Mouse (Mus musculus) MEL (cell line): ENCODE measurements around the gene Dgcr2. TPM values are rescaled to one million over a fixed set of nuclear protein-coding genes. Genes with fewer than 3 reads are reported as not detected.

ENCODE experiments used
- DNase-seq: peaks from one replicate; pipeline ENCODE4 v3.0.0; 2011; ENCODE audit warnings: low read depth, low spot score
- H3K27ac ChIP-seq: 2 replicates; pipeline ENCODE4 v1.5.1; 2012; ENCODE audit warnings: low read depth, mild to moderate bottlenecking, control low read depth, low read length, moderate library complexity; ENCODE audit not compliant: control insufficient read depth
- H3K27me3 ChIP-seq, 2 experiments: fragments of 150-350 bp in 1 of 2; sonication (generic) in 1 of 2; 2 replicates each; pipeline ENCODE4 v1.6.1; 2012; ENCODE audit warnings: low read length in 2 of 2, mild to moderate bottlenecking in 2 of 2, improper control_type of control experiment in 1 of 2, moderate library complexity in 1 of 2; ENCODE audit not compliant: insufficient read depth in 2 of 2, control insufficient read depth in 1 of 2
- H3K36me3 ChIP-seq, 2 experiments: 2 replicates each; pipeline ENCODE4 v1.6.1; 2012 to 2014; ENCODE audit warnings: low read length in 2 of 2, improper control_type of control experiment in 1 of 2, inconsistent platforms in 1 of 2, mild to moderate bottlenecking in 1 of 2; ENCODE audit not compliant: insufficient read depth in 2 of 2, control insufficient read depth in 1 of 2
- H3K4me1 ChIP-seq, 2 experiments: fragments of 150-350 bp in 1 of 2; sonication (generic) in 1 of 2; 2 replicates each; pipeline ENCODE4 v1.6.1; 2012; ENCODE audit warnings: low read length in 2 of 2, improper control_type of control experiment in 1 of 2, mild to moderate bottlenecking in 1 of 2; ENCODE audit not compliant: insufficient read depth in 2 of 2, control insufficient read depth in 1 of 2
- H3K4me3 ChIP-seq, 2 experiments: fragments of 150-350 bp in 1 of 2; sonication (generic) in 1 of 2; 2 replicates each; pipeline ENCODE4 v1.5.1; 2012; ENCODE audit warnings: low read depth in 2 of 2, low read length in 2 of 2, mild to moderate bottlenecking in 2 of 2, moderate library complexity in 2 of 2, control low read depth in 1 of 2, improper control_type of control experiment in 1 of 2; ENCODE audit not compliant: control insufficient read depth in 1 of 2, insufficient read depth in 1 of 2
- H3K79me2 ChIP-seq: 2 replicates; pipeline ENCODE4 v1.6.1; 2012; ENCODE audit warnings: mild to moderate bottlenecking, low read length, moderate library complexity; ENCODE audit not compliant: control insufficient read depth, poor library complexity, insufficient read depth
- H3K9ac ChIP-seq: 2 replicates; pipeline ENCODE4 v1.6.1; 2012; ENCODE audit warnings: low read depth, mild to moderate bottlenecking, control low read depth, low read length, moderate library complexity; ENCODE audit not compliant: control insufficient read depth, poor library complexity, severe bottlenecking
- H3K9me3 ChIP-seq: fragments of 150-350 bp; sonication (generic); replicated peaks from 2 replicates; pipeline ENCODE4 v1.6.1; 2012; ENCODE audit warnings: mild to moderate bottlenecking, low read length, improper control_type of control experiment, moderate library complexity; ENCODE audit not compliant: insufficient read depth
- BHLHE40 ChIP-seq: IDR thresholded peaks from 2 replicates; pipeline ENCODE4 v1.6.1; 2012; ENCODE audit warnings: low read depth, mild to moderate bottlenecking, inconsistent platforms, low read length, improper control_type of control experiment, borderline replicate concordance
- CHD1 ChIP-seq: IDR thresholded peaks from 2 replicates; pipeline ENCODE4 v1.6.1; 2012; ENCODE audit warnings: low read depth, mild to moderate bottlenecking, inconsistent platforms, low read length, improper control_type of control experiment
- CHD2 ChIP-seq: IDR thresholded peaks from 2 replicates; pipeline ENCODE4 v1.6.1; 2011; ENCODE audit warnings: low read length, improper control_type of control experiment
- CTCF ChIP-seq, 3 experiments: IDR thresholded peaks in 2 of 3; conservative IDR thresholded peaks in 1 of 3; 2 replicates each; pipeline ENCODE4 v1.5.1; 2011 to 2012; ENCODE audit warnings: low read length in 3 of 3, low read depth in 2 of 3, mild to moderate bottlenecking in 2 of 3, improper control_type of control experiment in 1 of 3, inconsistent platforms in 1 of 3, mixed read lengths in 1 of 3, moderate library complexity in 1 of 3; ENCODE audit not compliant: control insufficient read depth in 1 of 3, insufficient read depth in 1 of 3, poor library complexity in 1 of 3, severe bottlenecking in 1 of 3
- E2F4 ChIP-seq: IDR thresholded peaks from 2 replicates; pipeline ENCODE4 v1.6.1; 2011; ENCODE audit warnings: low read depth, low read length, improper control_type of control experiment, borderline replicate concordance
- ELF1 ChIP-seq: IDR thresholded peaks from 2 replicates; pipeline ENCODE4 v1.6.1; 2014; ENCODE audit warnings: low read depth, mild to moderate bottlenecking, inconsistent platforms, low read length, improper control_type of control experiment, moderate library complexity
- EP300 ChIP-seq, 2 experiments: IDR thresholded peaks; 2 replicates each; pipeline ENCODE4 v1.6.1; 2011; ENCODE audit warnings: improper control_type of control experiment in 2 of 2, low read length in 2 of 2, low read depth in 1 of 2, mild to moderate bottlenecking in 1 of 2
- ETS1 ChIP-seq: IDR thresholded peaks from 2 replicates; pipeline ENCODE4 v1.6.1; 2012; ENCODE audit warnings: low read depth, mild to moderate bottlenecking, inconsistent platforms, low read length, improper control_type of control experiment, moderate library complexity
- HCFC1 ChIP-seq: IDR thresholded peaks from 2 replicates; pipeline ENCODE4 v1.6.1; 2012; ENCODE audit warnings: low read depth, mild to moderate bottlenecking, inconsistent platforms, low read length, improper control_type of control experiment, moderate library complexity
- KAT2A ChIP-seq: conservative IDR thresholded peaks from 2 replicates; pipeline ENCODE4 v1.6.1; 2012; ENCODE audit warnings: low read depth, low read length, improper control_type of control experiment, inconsistent platforms
- MAFK ChIP-seq: IDR thresholded peaks from 2 replicates; pipeline ENCODE4 v1.6.1; 2011; ENCODE audit warnings: low read depth, mild to moderate bottlenecking, low read length, improper control_type of control experiment, borderline replicate concordance
- MAX ChIP-seq: IDR thresholded peaks from 2 replicates; pipeline ENCODE4 v1.6.1; 2011; ENCODE audit warnings: low read length, improper control_type of control experiment
- MAZ ChIP-seq: IDR thresholded peaks from 2 replicates; pipeline ENCODE4 v1.6.1; 2012; ENCODE audit warnings: low read depth, mild to moderate bottlenecking, inconsistent platforms, low read length, improper control_type of control experiment
- MEF2A ChIP-seq: IDR thresholded peaks from 2 replicates; pipeline ENCODE4 v1.6.1; 2014; ENCODE audit warnings: low read depth, mild to moderate bottlenecking, inconsistent platforms, low read length, improper control_type of control experiment; ENCODE audit not compliant: poor library complexity, insufficient replicate concordance, severe bottlenecking; ENCODE audit errors: extremely low read depth
- MXI1 ChIP-seq: IDR thresholded peaks from 2 replicates; pipeline ENCODE4 v1.6.1; 2011; ENCODE audit warnings: mild to moderate bottlenecking, low read depth, low read length, improper control_type of control experiment
- MYB ChIP-seq: IDR thresholded peaks from 2 replicates; pipeline ENCODE4 v1.6.1; 2011; ENCODE audit warnings: mild to moderate bottlenecking, low read depth, low read length, improper control_type of control experiment
- NELFE ChIP-seq: IDR thresholded peaks from 2 replicates; pipeline ENCODE4 v1.6.1; 2011; ENCODE audit warnings: low read depth, low read length, improper control_type of control experiment
- POLR2A ChIP-seq, 2 experiments: IDR thresholded peaks; 2 replicates each; pipeline ENCODE4 v1.6.1; 2011 to 2012; ENCODE audit warnings: low read length in 2 of 2, mild to moderate bottlenecking in 2 of 2, control low read depth in 1 of 2, improper control_type of control experiment in 1 of 2, low read depth in 1 of 2, moderate library complexity in 1 of 2; ENCODE audit not compliant: control insufficient read depth in 1 of 2, insufficient read depth in 1 of 2, poor library complexity in 1 of 2
- POLR2AphosphoS2 ChIP-seq: IDR thresholded peaks from 2 replicates; pipeline ENCODE4 v1.6.1; 2011; ENCODE audit warnings: low read length, improper control_type of control experiment
- SMC3 ChIP-seq: IDR thresholded peaks from 2 replicates; pipeline ENCODE4 v1.6.1; 2011; ENCODE audit warnings: low read depth, low read length, improper control_type of control experiment
- TAL1 ChIP-seq: IDR thresholded peaks from 2 replicates; pipeline ENCODE4 v1.6.1; 2012; ENCODE audit warnings: mild to moderate bottlenecking, inconsistent platforms, low read length, moderate library complexity, mixed read lengths
- TBP ChIP-seq: IDR thresholded peaks from 2 replicates; pipeline ENCODE4 v1.8.0; 2011; ENCODE audit warnings: low read depth, low read length, improper control_type of control experiment
- UBTF ChIP-seq: IDR thresholded peaks from 2 replicates; pipeline ENCODE4 v1.6.1; 2012; ENCODE audit warnings: low read depth, mild to moderate bottlenecking, inconsistent platforms, low read length, improper control_type of control experiment, moderate library complexity, borderline replicate concordance; ENCODE audit not compliant: insufficient read depth
- USF1 ChIP-seq: IDR thresholded peaks from 2 replicates; pipeline ENCODE4 v1.6.1; 2014; ENCODE audit warnings: low read depth, mild to moderate bottlenecking, inconsistent platforms, low read length, improper control_type of control experiment, moderate library complexity
- USF2 ChIP-seq, 2 experiments: IDR thresholded peaks; 2 replicates each; pipeline ENCODE4 v1.6.1; 2011 to 2012; ENCODE audit warnings: improper control_type of control experiment in 2 of 2, low read length in 2 of 2, borderline replicate concordance in 1 of 2, inconsistent platforms in 1 of 2, low read depth in 1 of 2, mild to moderate bottlenecking in 1 of 2; ENCODE audit not compliant: insufficient read depth in 1 of 2
- ZKSCAN1 ChIP-seq: IDR thresholded peaks from 2 replicates; pipeline ENCODE4 v1.6.1; 2012; ENCODE audit warnings: low read depth, mild to moderate bottlenecking, inconsistent platforms, low read length, improper control_type of control experiment, moderate library complexity
- ZMIZ1 ChIP-seq: IDR thresholded peaks from 2 replicates; pipeline ENCODE4 v1.6.1; 2012; ENCODE audit warnings: low read depth, mild to moderate bottlenecking, inconsistent platforms, low read length, improper control_type of control experiment, moderate library complexity
- ZNF384 ChIP-seq: IDR thresholded peaks from 2 replicates; pipeline ENCODE4 v1.6.1; 2012; ENCODE audit warnings: low read depth, mild to moderate bottlenecking, inconsistent platforms, low read length, improper control_type of control experiment
- polyA plus RNA-seq, 2 experiments: library from polyadenylated mRNA; stranded (reverse) in 1 of 2; unstranded in 1 of 2; fragments of >175 nt in 1 of 2; fragments of >200 nt in 1 of 2; gene quantifications; 2 replicates each; pipeline versions ENCODE4 v1.2.1 to v1.2.4; 2012; ENCODE audit warnings: low replicate concordance in 2 of 2, low read depth in 1 of 2; ENCODE audit not compliant: insufficient read length in 2 of 2, insufficient read depth in 1 of 2, missing spikeins in 1 of 2
- total RNA-seq: library from RNA; depleted of rRNA; stranded (reverse); fragments of 300-350 nt; gene quantifications from 2 replicates; pipeline ENCODE4 v1.2.3, GENCODE M21; 2012

The Dgcr2 gene
- total and polyA plus RNA-seq, 3 experiments = 37.1 to 53.7 TPM; not detected in 1

DNA sequence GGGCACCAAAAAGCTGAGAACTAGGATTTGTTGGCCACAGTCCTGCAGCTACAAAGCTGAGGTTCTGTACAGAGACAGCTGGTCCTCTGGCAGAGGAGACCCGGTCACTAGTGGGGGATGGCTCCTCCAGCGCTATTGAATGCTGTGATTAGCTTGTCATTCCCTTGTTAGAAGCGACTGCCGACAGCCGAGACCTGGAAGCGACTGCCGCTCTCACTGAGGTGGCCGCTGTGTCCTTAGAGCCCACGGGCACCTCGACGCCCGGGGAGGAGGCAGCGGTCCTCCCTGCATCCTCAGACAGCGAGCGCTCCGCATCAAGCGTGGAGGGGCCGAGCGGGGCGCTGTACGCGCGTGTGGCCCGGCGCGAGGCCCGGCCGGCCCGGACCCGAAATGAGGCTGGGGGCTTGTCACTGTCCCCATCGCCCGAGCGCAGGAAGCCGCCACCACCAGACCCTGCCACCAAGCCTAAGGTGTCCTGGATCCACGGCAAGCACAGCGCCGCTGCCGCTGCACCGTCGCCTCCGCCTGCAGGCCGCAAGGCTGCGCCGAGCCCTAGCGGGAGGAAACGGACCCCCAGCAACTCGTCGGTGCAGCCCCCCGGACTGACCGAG is 91.7 kb downstream of the Dgcr2 start:
- peak overlapping the region; percentile 94 for H3K9ac ChIP-seq
- peak overlapping the region; percentile 67; the same call in 1 of the 2 replicates for H3K27ac ChIP-seq
- peaks cover 2 to 33% of the 10 kb centered on the region in 2 experiments; a peak in 3 of 4 replicates for H3K4me1 ChIP-seq
- TF ChIP-seq CHD1 = no peak
- no peak for TF ChIP-seq CHD2
- no peak for TF ChIP-seq ZNF384
- TF ChIP-seq NELFE = no peak
- no peak for TF ChIP-seq ZMIZ1
- no peak for TF ChIP-seq BHLHE40
- TF ChIP-seq MEF2A = no peak
- TF ChIP-seq MAX = no peak
- TF ChIP-seq EP300 (IDR thresholded peaks at IDR 0.05; ENCODE audit: low read depth in 1 of 2, low read length in 2 of 2) = no peak
- no peak for TF ChIP-seq USF2 (IDR thresholded peaks at IDR 0.05; ENCODE audit: borderline replicate concordance in 1 of 2, insufficient read depth in 1 of 2, low read depth in 1 of 2, low read length in 2 of 2)
- TF ChIP-seq HCFC1 = no peak; the same call in 1 of the 2 replicates
- TF ChIP-seq ETS1 = no peak
- TF ChIP-seq KAT2A = no peak
- TF ChIP-seq POLR2A (IDR thresholded peaks at IDR 0.05; ENCODE audit: control insufficient read depth in 1 of 2, insufficient read depth in 1 of 2, low read depth in 1 of 2, low read length in 2 of 2, poor library complexity in 1 of 2) = no peak
- H3K36me3 ChIP-seq = peaks cover 0 to 5% of the 10 kb centered on the region in 2 experiments; a peak in 2 of 4 replicates
- H3K9me3 ChIP-seq = no peaks in the 10 kb centered on the region
- peak; percentile 44 for DNase-seq
- peaks cover 5% of the 10 kb centered on the region; the same call in 1 of the 2 replicates for H3K79me2 ChIP-seq
- no peaks in the 10 kb centered on the region for H3K27me3 ChIP-seq
- H3K4me3 ChIP-seq = peak overlapping the region; percentile 53 to 70

DNA sequence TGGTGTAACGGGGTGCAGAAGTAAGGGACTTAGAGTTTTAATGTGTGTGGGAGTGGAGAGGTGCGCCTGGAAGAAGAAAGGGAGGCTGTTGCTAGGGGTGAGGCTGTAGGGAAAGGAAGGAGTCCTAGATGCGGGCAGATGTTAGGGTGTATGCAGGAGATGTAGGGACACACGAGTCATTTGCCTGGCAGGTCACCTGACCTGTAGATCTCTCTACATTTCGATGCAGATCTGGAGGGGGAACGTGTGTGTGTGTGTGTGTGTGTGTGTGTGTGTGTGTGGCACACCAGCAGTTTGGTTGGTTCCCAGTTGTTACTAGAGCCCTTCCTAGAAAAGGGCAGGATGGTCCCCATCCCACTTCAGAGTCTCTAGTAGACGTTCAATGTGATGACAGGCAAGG is 93.4 kb downstream of the Dgcr2 start:
- Histone ChIP-seq H3K79me2 (peaks cover 5% of the 10 kb centered on the region; the same call in 1 of the 2 replicates), H3K27me3 (no peaks in the 10 kb centered on the region), H3K4me1 (peaks cover 2 to 33% of the 10 kb centered on the region in 2 experiments; a peak in 3 of 4 replicates), H3K36me3 (peaks cover 0 to 5% of the 10 kb centered on the region in 2 experiments; a peak in 2 of 4 replicates)
- TF ChIP-seq MAX = no peak
- TF ChIP-seq NELFE = no peak
- TF ChIP-seq BHLHE40 = no peak
- no peak for TF ChIP-seq POLR2AphosphoS2
- TF ChIP-seq E2F4 = no peak
- no peak for TF ChIP-seq TBP
- peak in 1 of 2 experiments; percentile 53; a peak in 1 of 4 replicates for TF ChIP-seq USF2 (IDR thresholded peaks at IDR 0.05; ENCODE audit: borderline replicate concordance in 1 of 2, insufficient read depth in 1 of 2, low read depth in 1 of 2, low read length in 2 of 2)
- no peak for TF ChIP-seq MAZ
- no peak for TF ChIP-seq POLR2A (IDR thresholded peaks at IDR 0.05; ENCODE audit: control insufficient read depth in 1 of 2, insufficient read depth in 1 of 2, low read depth in 1 of 2, low read length in 2 of 2, poor library complexity in 1 of 2)
- TF ChIP-seq CTCF (IDR thresholded peaks at IDR 0.05 in 2 of 3, conservative IDR thresholded peaks at IDR 0.05 in 1 of 3; ENCODE audit: control insufficient read depth in 1 of 3, insufficient read depth in 1 of 3, low read depth in 2 of 3, low read length in 3 of 3, poor library complexity in 1 of 3, severe bottlenecking in 1 of 3) = no peak
- TF ChIP-seq USF1 = peak; percentile 83
- TF ChIP-seq UBTF = no peak
- no peak for TF ChIP-seq MAFK
- TF ChIP-seq ZMIZ1 = no peak
- TF ChIP-seq SMC3 = no peak
- no peak for TF ChIP-seq TAL1
- TF ChIP-seq ZKSCAN1 = no peak
- TF ChIP-seq MXI1 = peak; percentile 43; the same call in 1 of the 2 replicates
- no peak for TF ChIP-seq MYB
- no peak for TF ChIP-seq ELF1
- TF ChIP-seq ETS1 = no peak
- TF ChIP-seq, all 39 proteins: peak for 3
- Histone ChIP-seq H3K9ac (peak overlapping the region; percentile 68), H3K27ac (peak overlapping the region; percentile 24), H3K4me3 (peak overlapping the region; percentile 79 to 83), H3K9me3 (no peaks in the 10 kb centered on the region)
- DNase-seq = no peak
